Mouse (Mus musculus): ENCODE results near the gene Mgmt. TPM values are rescaled to one million over a fixed set of nuclear protein-coding genes. Genes with fewer than 3 reads are reported as not detected.

Mgmt gene
- total RNA-seq, 1 experiment from 2014 or later, result 0.23 TPM

DNA sequence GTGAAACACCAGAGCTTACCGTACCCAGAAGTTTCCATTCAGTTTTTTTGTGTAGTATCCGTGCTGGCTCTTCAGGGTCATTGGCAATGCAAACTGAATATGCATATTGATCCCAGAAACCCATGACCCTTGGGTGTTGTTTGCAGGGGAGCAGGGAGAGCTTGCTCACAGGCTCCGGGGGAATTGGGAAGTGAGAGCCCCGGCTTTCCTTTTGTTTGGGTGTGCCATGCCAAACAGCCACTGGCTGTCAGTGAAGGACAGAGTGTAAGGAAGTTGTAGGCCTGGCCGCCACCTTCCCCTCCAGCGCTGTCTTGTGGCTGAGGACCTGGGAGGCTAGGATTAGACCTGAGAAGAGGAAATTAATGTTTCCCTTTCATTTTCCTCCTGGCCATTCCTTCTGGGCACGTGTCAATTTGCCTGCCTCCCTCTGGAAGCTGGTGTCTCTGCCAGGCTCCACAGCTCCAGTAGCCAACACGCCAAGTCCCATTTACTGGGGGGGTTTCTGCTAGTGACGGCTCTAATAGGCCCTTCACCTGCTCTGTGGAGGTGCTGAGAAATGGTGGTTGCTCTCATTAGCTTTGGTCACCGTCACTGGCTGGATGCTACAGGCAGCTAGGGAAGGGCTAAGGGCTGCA is 144.0 kb downstream of the Mgmt start:
- no peak for ATAC-seq (ENCODE audit: extremely low read depth, insufficient number of reproducible peaks, low FRiP score, poor library complexity, severe bottlenecking)

DNA sequence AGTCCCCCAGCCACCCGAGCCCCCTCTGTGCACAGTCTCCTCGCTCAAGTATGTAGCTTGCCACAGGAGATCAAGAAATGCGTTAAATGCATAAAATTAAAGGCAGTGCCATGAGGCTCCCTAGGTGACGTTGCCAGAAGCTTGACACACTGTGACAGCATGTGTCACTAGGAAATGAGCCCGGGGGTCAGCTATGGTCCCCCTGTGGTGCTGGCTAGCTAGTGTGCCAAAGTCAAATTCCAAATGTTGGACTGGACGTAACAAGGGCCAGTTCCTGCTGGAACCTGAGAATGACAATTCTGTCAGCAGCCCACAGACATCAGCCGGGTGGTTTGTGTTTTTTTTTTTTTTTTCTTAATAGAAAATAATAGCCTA is 144.5 kb downstream of the Mgmt start:
- ATAC-seq (ENCODE audit: extremely low read depth, insufficient number of reproducible peaks, low FRiP score, poor library complexity, severe bottlenecking), result no peak

DNA sequence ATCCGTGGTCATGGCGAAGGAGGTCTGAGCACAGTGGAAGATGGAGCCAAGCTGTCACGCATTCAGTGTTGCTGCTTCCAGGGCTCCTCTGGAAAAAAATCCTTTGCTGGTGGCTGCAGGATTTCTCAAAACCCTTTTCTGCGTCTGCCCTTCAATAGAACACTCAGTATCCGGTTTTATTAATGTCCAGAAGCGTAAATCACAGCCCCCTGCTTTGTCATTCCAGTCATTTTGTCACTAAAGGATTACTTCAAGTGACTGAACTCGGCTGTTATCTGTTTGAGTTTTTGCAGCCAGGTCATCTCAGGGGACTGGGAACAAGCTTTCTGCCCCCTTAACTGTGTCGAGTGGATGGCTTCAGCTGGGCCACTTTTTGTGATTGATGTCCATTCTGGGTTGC is 146.2 kb downstream of the Mgmt start:
- ATAC-seq (ENCODE audit: extremely low read depth, insufficient number of reproducible peaks, low FRiP score, poor library complexity, severe bottlenecking), result no peak

DNA sequence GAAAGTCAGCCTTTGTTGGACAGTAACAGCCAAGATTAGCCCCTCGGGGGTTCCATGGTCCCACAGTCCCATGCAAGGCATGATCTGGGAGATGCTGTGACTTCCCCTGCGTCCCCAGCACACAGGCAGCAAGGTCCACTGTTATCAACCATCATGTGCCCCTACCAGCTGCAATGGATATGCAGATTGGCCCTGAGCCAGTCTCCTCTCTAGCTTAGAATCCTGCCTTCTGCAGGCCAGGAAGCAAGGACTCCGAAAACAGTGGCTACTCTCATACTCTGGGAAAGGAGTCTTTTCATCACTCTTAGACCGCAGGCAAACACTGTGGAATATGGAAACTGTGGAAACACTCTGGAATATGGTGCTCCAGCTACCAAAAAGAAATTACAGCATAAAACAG is 152.5 kb downstream of the Mgmt start:
- no peak for ATAC-seq (ENCODE audit: extremely low read depth, insufficient number of reproducible peaks, low FRiP score, poor library complexity, severe bottlenecking)

DNA sequence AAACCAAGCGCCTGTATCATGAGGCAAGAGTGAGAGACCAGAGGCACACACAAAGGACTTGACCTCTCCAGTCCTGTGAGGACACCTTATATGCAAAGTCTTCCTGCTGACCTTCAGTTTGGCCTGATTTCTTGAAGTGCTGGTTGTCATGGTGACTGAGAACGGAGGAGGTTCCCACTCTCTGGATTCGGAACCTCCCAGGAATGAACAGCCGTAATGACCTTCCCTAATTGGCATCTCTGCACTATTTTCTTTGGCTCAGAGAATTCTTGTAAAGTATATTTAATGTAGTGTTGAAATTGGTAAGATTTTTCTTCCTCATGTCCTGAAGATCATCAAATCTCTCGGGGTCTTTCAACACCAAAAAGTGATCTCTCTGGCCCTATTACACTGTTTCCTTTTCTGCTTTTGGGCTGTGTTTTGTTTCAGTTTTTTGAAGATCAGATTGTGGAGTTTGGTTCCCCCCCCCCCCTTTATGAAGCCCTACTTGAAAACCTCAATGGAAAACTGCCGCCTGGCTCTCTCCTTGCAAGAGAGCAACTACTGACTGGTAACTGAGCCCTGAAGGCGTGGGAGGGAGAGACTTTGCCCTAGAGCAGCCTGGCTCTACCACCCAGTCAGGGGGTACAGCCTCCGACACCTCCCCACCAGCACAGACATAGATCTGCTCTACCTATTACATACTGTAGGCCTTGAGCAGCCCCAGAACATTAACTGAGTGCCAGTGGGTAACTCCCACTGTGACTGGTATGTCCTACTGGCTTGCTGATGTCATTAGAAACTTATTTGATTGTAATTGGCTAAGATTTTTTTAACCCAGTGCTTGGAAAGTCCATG is 153.9 kb downstream of the Mgmt start:
- no peak for ATAC-seq (ENCODE audit: extremely low read depth, insufficient number of reproducible peaks, low FRiP score, poor library complexity, severe bottlenecking)

DNA sequence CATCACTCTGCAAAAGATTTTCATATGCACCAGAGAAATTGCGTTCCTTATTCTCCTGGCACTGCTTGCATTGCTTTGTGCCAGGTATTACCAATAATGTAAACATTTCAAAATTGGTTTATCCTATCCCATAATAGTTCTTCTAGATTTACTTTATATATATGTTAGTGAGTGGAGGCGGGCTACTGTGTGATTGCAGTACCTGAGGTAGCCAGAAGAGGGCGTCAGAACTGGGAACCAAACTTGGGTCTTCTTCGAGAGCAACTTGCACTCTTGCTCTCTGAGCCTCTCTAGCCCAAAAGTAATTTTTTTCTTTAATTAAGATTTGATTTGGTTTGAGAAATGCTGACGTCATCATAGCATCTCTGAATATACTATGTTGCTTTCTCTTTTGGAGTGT is 159.9 kb downstream of the Mgmt start:
- ATAC-seq (ENCODE audit: extremely low read depth, insufficient number of reproducible peaks, low FRiP score, poor library complexity, severe bottlenecking), result no peak

DNA sequence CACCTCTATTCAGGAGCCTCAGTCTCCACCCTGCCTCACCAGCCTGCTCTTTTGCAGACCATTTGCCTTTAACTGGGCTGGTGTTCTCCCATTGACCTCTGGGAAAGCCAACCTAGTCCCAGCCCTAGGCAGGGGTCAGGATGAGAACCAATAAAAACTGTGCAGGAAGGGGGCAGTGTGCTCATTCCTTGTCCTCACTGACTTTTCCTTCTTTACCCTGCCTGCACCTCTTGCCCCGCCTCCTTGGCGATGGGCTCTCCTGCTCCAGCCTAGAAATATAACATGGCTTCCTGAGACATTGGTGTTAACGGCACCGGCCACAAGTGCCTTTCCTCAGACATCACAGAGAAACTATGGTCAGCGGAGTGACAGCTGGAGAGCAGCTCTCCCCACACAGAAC is 161.7 kb downstream of the Mgmt start:
- ATAC-seq (ENCODE audit: extremely low read depth, insufficient number of reproducible peaks, low FRiP score, poor library complexity, severe bottlenecking), result no peak

DNA sequence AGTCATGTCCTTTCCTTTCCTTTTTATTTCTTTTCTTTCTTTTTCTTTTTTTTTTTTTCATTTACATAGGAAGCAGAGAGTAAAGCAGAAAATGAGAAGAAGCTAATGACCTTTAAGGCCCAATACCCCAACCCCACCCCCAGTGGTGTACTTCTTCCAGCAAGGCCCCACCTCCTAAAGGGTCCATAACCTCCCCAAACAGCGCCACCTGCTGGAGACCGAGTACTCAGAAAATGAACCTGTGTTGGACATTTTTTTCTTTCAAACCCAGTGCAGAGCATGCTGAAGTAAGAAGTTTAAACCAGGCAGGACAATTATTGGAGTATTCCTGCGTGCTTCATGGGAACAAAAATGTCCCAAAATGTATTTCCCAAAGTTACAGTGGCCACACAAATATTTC is 166.1 kb downstream of the Mgmt start:
- ATAC-seq (ENCODE audit: extremely low read depth, insufficient number of reproducible peaks, low FRiP score, poor library complexity, severe bottlenecking), result no peak

DNA sequence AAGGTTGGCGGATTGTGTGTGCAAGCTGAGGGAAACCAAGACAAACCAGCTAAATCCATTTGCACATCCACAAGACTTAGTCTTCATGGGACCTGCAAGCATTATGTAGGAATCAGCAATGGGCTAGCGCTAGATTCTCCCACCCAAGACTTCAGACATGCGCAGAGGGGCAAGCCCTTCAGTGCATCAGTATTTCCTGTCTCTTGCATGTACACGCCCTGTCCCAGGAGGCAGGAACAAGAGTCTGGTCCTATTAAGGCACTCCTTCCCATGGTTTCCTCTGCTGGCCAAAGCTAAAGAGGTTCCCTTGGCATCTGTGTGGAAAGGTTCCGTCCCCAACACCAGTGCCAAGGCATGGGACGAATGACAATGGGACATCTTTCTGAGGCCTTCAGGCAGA is 166.7 kb downstream of the Mgmt start:
- no peak for ATAC-seq (ENCODE audit: extremely low read depth, insufficient number of reproducible peaks, low FRiP score, poor library complexity, severe bottlenecking)

DNA sequence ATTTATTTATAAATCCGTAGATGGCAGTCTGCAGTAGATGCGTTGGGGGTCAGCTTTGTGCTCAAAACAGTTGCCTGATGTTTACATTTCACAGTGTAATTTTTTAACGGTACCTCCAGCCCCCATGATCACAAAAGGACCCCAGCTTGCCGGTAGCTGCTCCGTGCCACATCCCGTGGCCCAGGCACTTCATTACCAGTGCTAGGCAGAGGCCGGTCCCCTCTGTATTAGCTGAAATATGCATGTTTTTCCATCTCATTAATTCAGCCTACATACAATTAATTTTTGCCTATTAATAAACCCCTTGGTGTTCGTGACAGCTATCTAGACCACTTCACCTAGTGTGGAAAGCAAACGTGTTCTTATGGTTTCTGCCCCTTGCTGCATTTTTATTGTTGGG is 169.8 kb downstream of the Mgmt start:
- ATAC-seq (ENCODE audit: extremely low read depth, insufficient number of reproducible peaks, low FRiP score, poor library complexity, severe bottlenecking), result no peak

DNA sequence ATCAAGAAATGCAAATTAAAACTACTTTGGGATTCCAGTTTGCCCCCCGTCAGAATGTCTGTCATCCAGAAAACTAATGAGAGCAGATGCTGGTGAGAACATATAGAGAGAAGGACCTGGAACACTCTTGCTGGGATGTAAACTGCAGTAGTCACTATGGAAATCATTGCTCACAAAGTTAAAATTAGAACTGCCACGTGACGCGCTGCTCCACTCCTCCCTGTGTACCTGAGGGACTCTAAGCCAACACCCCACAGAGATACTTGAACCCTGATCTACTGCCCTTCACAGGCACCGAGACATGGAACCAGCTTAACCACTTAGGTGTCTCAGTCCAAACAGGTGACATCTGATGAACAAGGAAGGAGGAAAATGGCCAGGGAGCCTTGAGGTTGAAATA is 171.0 kb downstream of the Mgmt start:
- ATAC-seq (ENCODE audit: extremely low read depth, insufficient number of reproducible peaks, low FRiP score, poor library complexity, severe bottlenecking), result no peak

DNA sequence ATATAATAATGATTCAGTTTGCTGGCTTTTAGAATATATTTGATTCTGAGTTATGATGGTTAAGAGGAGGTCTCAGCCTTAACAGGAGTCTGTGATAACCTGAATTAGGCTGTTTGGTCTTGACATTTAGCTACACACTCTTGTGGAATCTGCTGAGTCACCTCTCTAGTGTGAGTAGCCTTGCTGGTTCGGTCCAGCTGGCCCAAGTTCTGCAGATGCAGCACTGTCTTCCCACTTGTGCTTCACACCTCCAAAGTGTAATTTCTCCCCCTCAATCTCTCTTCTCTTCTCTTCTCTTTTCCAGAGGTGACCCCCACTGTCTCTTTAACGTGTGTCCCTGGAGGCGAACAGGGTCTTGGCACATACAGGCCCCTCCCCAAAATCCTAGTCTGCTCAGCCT is 171.8 kb downstream of the Mgmt start:
- no peak for ATAC-seq (ENCODE audit: extremely low read depth, insufficient number of reproducible peaks, low FRiP score, poor library complexity, severe bottlenecking)

DNA sequence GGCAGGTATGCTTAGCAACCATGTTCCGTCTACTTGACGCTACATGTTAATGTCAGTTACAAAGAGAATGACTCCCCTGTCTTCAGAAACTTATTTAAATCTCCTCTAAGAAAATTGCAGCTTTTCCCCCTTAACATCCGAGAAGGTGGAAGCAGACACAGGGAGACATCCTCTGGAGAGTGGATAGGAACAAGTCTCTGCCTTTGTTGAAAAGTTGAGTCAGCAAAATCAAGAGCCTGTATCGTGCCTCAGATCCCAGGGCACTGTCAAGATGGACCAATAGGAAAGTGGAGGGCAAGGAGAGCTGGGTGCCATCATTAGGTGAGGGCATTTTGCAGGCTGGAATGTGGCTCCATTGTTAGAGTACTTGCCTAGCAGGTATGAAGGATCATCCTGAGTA is 172.6 kb downstream of the Mgmt start:
- ATAC-seq (ENCODE audit: extremely low read depth, insufficient number of reproducible peaks, low FRiP score, poor library complexity, severe bottlenecking), result no peak

DNA sequence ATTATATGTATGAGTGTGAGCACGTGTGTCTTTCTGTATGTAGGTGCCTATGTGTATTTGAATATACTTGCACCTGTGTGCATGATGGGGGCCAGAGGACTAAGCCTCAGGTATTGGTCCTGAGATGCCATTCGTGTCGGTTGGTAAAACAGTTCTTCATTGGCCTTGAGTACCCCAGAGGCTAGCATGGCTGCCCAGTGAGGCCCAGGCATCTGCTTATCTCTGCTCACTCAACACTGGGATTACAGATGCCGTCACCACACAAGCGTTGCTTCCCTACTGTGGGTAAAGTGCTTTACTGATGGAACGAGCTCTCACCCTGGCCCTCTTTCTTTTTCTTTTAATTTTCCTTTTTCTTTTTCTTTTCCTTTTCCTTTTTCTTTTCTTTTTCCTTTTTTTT is 173.3 kb downstream of the Mgmt start:
- no peak for ATAC-seq (ENCODE audit: extremely low read depth, insufficient number of reproducible peaks, low FRiP score, poor library complexity, severe bottlenecking)

DNA sequence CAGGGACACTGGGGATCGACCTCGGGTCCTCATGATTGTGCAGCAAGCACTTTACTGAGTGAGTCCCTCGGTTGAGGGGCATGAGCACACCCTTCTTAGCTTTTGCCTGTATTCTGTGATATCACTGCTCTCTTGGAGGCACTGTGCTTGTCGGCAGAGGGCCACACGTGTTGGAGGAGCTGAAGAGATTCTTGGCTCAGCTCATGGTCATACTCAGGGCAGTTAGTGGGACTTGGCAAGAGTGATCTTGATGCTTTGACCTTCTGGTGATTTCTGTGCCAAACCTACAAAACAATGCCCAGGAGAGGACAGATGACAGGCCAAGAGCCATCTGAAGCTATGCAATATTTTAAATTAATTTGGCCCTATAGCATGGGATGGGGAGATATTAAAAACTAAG is 174.4 kb downstream of the Mgmt start:
- no peak for ATAC-seq (ENCODE audit: extremely low read depth, insufficient number of reproducible peaks, low FRiP score, poor library complexity, severe bottlenecking)

DNA sequence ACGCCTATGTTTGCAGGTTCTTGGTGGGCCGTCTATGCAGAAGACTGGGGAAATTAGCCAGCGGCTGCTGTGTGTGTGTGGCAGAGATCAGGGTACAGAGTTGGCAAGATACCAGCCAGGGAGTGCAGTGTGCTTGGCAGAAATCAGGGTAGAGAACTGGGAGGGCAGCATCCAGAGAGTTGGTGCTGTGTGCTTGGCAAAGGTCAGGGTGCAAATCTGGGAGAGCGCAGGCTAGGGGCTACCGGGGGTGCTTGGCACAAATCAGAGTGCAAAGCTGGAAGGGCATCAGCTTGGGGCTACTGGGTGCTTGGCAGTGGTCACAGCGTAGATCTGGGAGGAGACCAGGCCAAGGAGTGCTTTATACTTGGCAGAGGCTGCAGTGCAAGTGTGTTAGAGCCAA is 175.4 kb downstream of the Mgmt start:
- no peak for ATAC-seq (ENCODE audit: extremely low read depth, insufficient number of reproducible peaks, low FRiP score, poor library complexity, severe bottlenecking)

DNA sequence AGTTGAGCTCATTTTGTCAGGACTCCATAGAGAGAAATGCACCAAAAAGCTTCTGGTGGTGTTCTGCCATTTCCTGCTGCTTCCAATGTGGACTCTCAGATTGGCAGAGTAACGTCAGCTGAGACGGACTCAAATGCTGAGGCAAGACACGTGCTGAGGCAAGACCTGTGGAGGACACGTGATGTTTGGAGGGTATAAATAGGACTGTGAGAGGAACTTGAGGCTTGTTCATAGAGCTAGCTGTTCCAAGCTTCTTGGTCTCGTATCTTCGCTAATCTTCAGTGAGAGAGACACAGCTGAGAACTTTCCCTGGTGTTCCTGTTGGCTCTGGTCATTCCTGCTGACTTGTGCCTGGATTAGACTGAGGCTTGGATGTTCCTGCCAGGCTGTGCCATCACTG is 176.9 kb downstream of the Mgmt start:
- ATAC-seq (ENCODE audit: extremely low read depth, insufficient number of reproducible peaks, low FRiP score, poor library complexity, severe bottlenecking), result no peak

DNA sequence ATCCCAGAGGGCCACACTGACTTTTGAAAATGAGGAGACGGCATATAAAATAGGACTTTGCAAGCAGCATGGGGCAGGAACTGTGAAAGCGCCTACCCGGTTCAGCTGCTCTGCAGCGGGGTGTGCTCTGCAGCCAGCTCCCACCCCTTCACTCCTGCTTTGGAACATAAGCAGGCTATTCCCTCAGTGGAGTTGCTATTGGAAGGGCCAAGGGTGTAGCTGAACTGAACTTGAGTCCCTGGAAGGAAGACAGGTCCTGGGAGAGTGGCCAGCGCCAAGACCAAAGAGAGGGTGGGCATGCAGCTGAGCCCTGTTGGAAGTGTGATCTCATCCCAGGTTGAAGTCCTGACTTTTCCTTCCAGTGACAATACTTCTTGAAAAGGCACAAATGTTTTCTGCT is 179.5 kb downstream of the Mgmt start:
- no peak for ATAC-seq (ENCODE audit: extremely low read depth, insufficient number of reproducible peaks, low FRiP score, poor library complexity, severe bottlenecking)

DNA sequence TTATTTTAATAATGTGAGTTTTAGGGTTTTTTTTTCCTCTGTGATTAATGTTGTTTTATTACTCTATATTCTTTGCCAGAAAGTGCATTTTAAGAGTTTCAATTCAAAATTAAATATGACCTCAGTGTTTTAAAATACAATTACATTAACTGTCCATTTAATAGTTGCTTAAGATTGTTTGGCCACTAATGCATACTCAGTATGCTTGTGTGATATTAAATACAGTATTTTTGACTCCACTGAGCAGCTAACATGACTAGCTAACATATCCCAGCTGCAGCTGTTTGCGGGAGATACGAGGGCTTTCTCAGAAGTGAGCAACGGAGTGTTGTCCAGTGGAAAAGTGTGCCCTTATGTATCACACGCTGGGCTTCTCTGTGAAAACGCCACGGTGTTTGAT is 179.9 kb downstream of the Mgmt start:
- no peak for ATAC-seq (ENCODE audit: extremely low read depth, insufficient number of reproducible peaks, low FRiP score, poor library complexity, severe bottlenecking)

DNA sequence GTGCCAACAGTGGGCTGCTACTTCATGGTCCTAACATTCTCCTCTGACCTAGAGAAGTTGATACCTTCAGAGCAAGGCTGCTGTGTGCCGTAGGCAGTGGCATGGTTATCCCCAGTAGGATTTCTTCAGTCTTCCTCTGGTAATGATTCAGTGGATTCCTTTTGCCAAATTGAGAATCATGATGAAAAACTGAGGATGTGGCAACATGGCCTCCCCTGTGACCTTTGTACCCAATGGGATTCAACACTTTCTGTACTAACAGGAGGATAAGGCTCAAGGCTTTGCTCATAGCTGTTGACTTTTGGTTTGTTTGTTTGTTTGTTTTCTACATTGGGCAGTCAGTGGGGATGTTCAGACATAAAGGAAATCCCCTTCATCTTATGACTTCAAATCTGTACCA is 180.9 kb downstream of the Mgmt start:
- ATAC-seq (ENCODE audit: extremely low read depth, insufficient number of reproducible peaks, low FRiP score, poor library complexity, severe bottlenecking), result no peak

DNA sequence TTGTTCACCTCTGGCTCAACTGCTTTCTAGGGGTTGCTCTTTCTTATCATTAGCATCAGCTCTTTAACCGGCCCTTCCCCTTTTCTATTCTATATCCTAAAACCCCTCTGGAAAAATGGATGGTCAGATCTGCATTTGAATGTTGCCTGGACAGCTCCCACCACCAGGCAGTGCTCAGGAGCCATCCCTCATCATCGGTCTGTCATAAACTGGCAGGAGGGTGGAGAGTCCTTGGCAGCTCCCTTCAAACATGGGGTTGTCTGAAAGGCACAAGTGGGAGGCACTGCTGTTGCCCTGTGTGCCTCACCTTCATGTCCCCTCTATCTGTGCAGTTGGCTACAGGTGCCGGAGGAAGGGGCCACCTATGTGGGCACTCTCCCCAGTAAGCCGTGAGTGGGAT is 185.8 kb downstream of the Mgmt start:
- no peak for ATAC-seq (ENCODE audit: extremely low read depth, insufficient number of reproducible peaks, low FRiP score, poor library complexity, severe bottlenecking)

All from neutrophil, adult 5-6 weeks (primary cell).